Comparison of ENCODE assay signal across 33 mouse cellular contexts in genomic region chr2:92025202-92025601, GRCm38 (mm10). TPM values are rescaled to one million over a fixed set of nuclear protein-coding genes. Genes with fewer than 3 reads are reported as not detected.
"Had no signal": no experiment of that assay in that cellular context is flagged by ENCODE, and none has a peak within 500 bp of the region (broad histone marks: within the 10 kb centered on the region; RNA-seq: fewer than 3 reads in every experiment).

No protein-coding gene starts in this region.

- DNase-seq: heart, postnatal 10 days; heart, postnatal 14 days; heart, postnatal 36 days; heart, postnatal 4 days; kidney, adult 11 months; kidney, adult 18-20 months; kidney, adult 2 months; kidney, adult 8-10 months; kidney, adult 9 months; kidney, postnatal 10 days; kidney, postnatal 14 days; kidney, postnatal 25 days; kidney, postnatal 36 days; kidney, postnatal 4 days; layer of hippocampus, adult 9-11 months; layer of hippocampus, postnatal 36 days had no signal

- H3K27me3 ChIP-seq: intestine, embryonic 15.5 days had no signal

- H3K36me3 ChIP-seq: heart, embryonic 10.5 days; heart, embryonic 12.5 days; heart, embryonic 13.5 days; heart, embryonic 15.5 days; hindbrain, embryonic 10.5 days; hindbrain, embryonic 12.5 days; hindbrain, embryonic 13.5 days; hindbrain, embryonic 15.5 days; intestine, embryonic 15.5 days; kidney, embryonic 15.5 days had no signal

- H3K9me3 ChIP-seq: heart, embryonic 10.5 days; heart, embryonic 12.5 days; heart, embryonic 13.5 days; heart, embryonic 15.5 days; hindbrain, embryonic 10.5 days; hindbrain, embryonic 12.5 days; hindbrain, embryonic 13.5 days; hindbrain, embryonic 15.5 days; intestine, embryonic 15.5 days; kidney, embryonic 15.5 days had no signal

- H3K27ac ChIP-seq: heart, embryonic 13.5 days; heart, embryonic 15.5 days; hindbrain, embryonic 10.5 days; hindbrain, embryonic 12.5 days; hindbrain, embryonic 13.5 days; hindbrain, embryonic 14.5 days; hindbrain, embryonic 15.5 days; hindbrain, postnatal 0 days; intestine, embryonic 15.5 days; kidney, postnatal 0 days; layer of hippocampus, adult 2 months had no signal

- ATAC-seq: hindbrain, postnatal 0 days; intestine, embryonic 16.5 days; intestine, postnatal 0 days had no signal

RNA-seq across cellular contexts. Expression of gene Creb3l1, which starts 0.9 kb away (rescaled TPM):
- total RNA-seq: hematopoietic stem cell, adult 5-6 weeks had no signal
